Comparison of ENCODE assay signal across 26 mouse cellular contexts in the genomic region with DNA sequence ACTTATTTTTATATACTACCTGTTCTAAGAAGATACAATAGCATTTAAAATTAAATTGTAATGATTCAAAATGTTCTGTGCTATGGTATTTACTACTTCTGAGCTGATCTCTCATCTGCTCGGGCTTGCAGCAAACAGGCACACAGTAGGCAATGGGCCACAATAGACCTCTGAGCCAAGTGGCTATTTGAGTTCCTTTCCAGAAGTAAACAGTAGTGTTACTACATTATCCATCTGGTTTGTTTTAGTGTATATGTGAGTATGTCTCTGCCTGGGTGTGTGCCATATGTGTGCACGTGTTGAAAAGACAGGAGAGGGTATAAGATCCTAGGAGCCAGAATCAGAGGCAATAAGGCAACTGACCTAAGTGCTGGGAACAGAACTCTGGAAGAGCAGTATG.
"Had no signal": no experiment of that assay in that cellular context is flagged by ENCODE, and none has a peak within 500 bp of the region (broad histone marks: within the 10 kb centered on the region; RNA-seq: fewer than 3 reads in every experiment).

No protein-coding gene starts in this region.

- H3K9me3 ChIP-seq: embryonic facial prominence, embryonic 10.5 days; embryonic facial prominence, embryonic 12.5 days; embryonic facial prominence, embryonic 13.5 days; embryonic facial prominence, embryonic 15.5 days; forebrain, embryonic 10.5 days; forebrain, embryonic 12.5 days; forebrain, embryonic 13.5 days; forebrain, embryonic 15.5 days had no signal

- H3K4me2 ChIP-seq: embryonic facial prominence, embryonic 12.5 days; embryonic facial prominence, embryonic 13.5 days; embryonic facial prominence, embryonic 15.5 days; forebrain, embryonic 12.5 days; forebrain, embryonic 13.5 days; forebrain, embryonic 15.5 days had no signal

- H3K4me3 ChIP-seq: embryonic facial prominence, embryonic 10.5 days; embryonic facial prominence, embryonic 12.5 days; embryonic facial prominence, embryonic 13.5 days; embryonic facial prominence, embryonic 15.5 days; erythroblast, embryonic 14.5 days; forebrain, embryonic 10.5 days; forebrain, embryonic 12.5 days; forebrain, embryonic 13.5 days; forebrain, embryonic 15.5 days; gastrocnemius, adult 2 months; heart, adult 2 months had no signal

- H3K27me3 ChIP-seq: embryonic facial prominence, embryonic 12.5 days; embryonic facial prominence, embryonic 13.5 days; embryonic facial prominence, embryonic 15.5 days; forebrain, embryonic 12.5 days; forebrain, embryonic 13.5 days; forebrain, embryonic 15.5 days had no signal

- ATAC-seq: forebrain, embryonic 13.5 days; forebrain, embryonic 14.5 days; forebrain, embryonic 15.5 days; forebrain, embryonic 16.5 days; forebrain, postnatal 0 days had no signal

- H3K27ac ChIP-seq: embryonic facial prominence, embryonic 10.5 days; embryonic facial prominence, embryonic 12.5 days; embryonic facial prominence, embryonic 13.5 days; embryonic facial prominence, embryonic 15.5 days; forebrain, embryonic 10.5 days; forebrain, embryonic 12.5 days; forebrain, embryonic 13.5 days; forebrain, embryonic 15.5 days; gastrocnemius, adult 2 months; heart, adult 2 months had no signal

- H3K36me3 ChIP-seq: forebrain, embryonic 12.5 days had no signal

- H3K9ac ChIP-seq: embryonic facial prominence, embryonic 12.5 days; embryonic facial prominence, embryonic 13.5 days; embryonic facial prominence, embryonic 15.5 days; forebrain, embryonic 12.5 days; forebrain, embryonic 13.5 days; forebrain, embryonic 15.5 days; forebrain, postnatal 0 days had no signal

- DNase-seq: cerebellum, adult 9-10 months; cerebellum, adult 9-11 months; cerebellum, postnatal 10 days; cerebellum, postnatal 14 days; cerebellum, postnatal 25 days; cerebellum, postnatal 36 days; embryo, embryonic 11 days; forebrain, postnatal 0 days; gastrocnemius, adult 2 months; gastrocnemius, postnatal 10 days; gastrocnemius, postnatal 14 days; gastrocnemius, postnatal 25 days; gastrocnemius, postnatal 36 days; heart, adult 18-20 months; heart, adult 2 months had no signal
